Mouse (Mus musculus): Measurements from ENCODE around the gene Tmcc1. TPM values are rescaled to one million over a fixed set of nuclear protein-coding genes. Genes with fewer than 3 reads are reported as not detected.

Tmcc1 gene
- total and polyA plus RNA-seq, 2 experiments from 2014 or later, result 14.0 to 33.9 TPM

DNA sequence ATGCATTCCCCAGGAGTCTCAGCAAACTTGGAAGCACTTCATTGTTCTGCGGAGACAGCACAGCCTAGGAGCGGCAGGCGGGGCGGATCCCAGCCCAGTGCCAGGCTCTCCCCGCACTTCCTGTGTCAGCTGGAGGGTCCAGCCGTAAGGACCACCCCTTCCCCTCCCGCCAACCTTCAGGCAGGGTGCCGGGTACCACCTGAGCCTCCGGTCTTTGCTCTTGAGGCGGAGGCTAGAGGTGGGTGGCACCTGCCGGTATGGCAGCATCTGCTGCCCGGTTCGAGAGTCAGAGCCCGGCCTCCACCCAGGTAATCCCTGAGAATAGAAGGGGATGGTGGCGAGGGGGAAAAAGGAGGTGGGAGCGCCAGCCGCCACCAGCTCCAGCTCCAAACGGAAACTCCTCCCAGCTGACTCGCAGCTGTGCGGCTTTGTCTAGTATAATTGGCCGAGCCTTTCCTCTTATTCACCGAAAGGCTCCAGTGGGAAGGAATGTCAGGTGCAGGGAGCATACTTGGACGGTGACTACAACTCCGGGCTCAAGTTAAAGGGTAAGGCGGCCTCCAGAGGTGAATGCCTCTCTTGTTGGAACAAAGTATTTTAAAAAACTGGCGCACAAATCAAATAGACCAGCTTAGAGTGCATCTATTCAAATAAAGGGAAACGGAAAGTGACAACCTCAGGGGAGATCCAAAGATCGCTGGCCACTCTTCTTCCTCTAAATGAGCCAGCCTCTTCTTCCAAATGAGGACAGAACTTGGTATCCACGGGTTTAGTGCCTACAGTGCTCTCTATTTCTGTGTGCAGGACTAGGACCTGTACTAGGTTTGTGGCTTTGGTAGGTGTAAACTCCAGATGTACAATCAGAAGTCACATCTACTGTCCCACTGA, 85.6 kb downstream of the Tmcc1 start:
- Histone ChIP-seq H3K27me3 (ENCODE audit: insufficient read depth, low read length) (no peaks in the 10 kb centered on the region), H3K36me3 (ENCODE audit: insufficient read depth, low read length) (no peaks in the 10 kb centered on the region), H3K9ac (replicated peaks; ENCODE audit: low read length) (peak overlapping the region; percentile 61), H3K9me3 (ENCODE audit: low read length) (no peaks in the 10 kb centered on the region), H3K4me1 (ENCODE audit: insufficient read depth, low read length) (peaks cover 4% of the 10 kb centered on the region; the same call in 1 of the 2 replicates), H3K4me2 (ENCODE audit: low read depth, low read length) (peak overlapping the region; percentile 95), H3K4me3 (ENCODE audit: low read length) (peak overlapping the region; percentile 64), H3K27ac (peak overlapping the region; percentile 80)
- DNase-seq (ENCODE audit: low spot score) (peak; percentile 68), ATAC-seq (peak; percentile 94)
- TF ChIP-seq CTCF (IDR thresholded peaks at IDR 0.05; ENCODE audit: low read depth), result no peak
- WGBS, result under 1% methylated on average over 29 of the region's 29 CpGs

DNA sequence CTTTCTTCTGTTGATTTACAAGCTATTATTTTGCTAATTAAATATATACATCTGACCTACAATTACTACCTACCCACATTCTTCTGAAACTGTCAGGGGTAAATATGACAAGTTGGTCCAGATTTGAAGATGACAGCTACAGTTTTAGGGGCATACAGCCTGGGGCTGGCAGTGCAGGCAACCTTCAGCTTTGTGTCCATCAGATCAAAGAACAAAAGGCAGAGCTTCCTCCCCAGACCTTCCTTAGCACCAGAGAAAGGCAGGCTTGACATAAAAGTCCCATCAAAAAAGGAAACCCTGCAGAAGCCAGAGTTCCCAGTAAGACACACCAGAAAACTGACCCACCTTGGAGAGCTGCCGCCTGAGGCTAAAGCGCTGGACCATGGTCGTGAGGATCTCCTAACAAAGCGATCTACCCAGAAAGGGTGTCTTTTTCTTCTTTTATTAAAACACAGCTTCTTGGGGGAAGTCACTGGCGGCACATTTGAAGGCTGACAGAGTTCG, 86.3 kb downstream of the Tmcc1 start:
- TF ChIP-seq CTCF (IDR thresholded peaks at IDR 0.05; ENCODE audit: low read depth), result no peak
- Histone ChIP-seq H3K4me2 (ENCODE audit: low read depth, low read length) (peak overlapping the region; percentile 95), H3K4me3 (ENCODE audit: low read length) (peak overlapping the region; percentile 64), H3K27ac (peak overlapping the region; percentile 80), H3K9me3 (ENCODE audit: low read length) (no peaks in the 10 kb centered on the region), H3K9ac (replicated peaks; ENCODE audit: low read length) (peak overlapping the region; percentile 61), H3K4me1 (ENCODE audit: insufficient read depth, low read length) (peaks cover 4% of the 10 kb centered on the region; the same call in 1 of the 2 replicates), H3K27me3 (ENCODE audit: insufficient read depth, low read length) (no peaks in the 10 kb centered on the region), H3K36me3 (ENCODE audit: insufficient read depth, low read length) (no peaks in the 10 kb centered on the region)
- WGBS, result 4% methylated on average over 6 of the region's 6 CpGs
- ATAC-seq (peak; percentile 32; the same call in 1 of the 2 replicates), DNase-seq (ENCODE audit: low spot score) (no peak)

- Histone ChIP-seq H3K4me1 (ENCODE audit: insufficient read depth, low read length) (no peaks in the 10 kb centered on the region), H3K9me3 (ENCODE audit: low read length) (no peaks in the 10 kb centered on the region), H3K9ac (replicated peaks; ENCODE audit: low read length) (no peak overlapping the region), H3K27ac (no peak overlapping the region), H3K4me3 (ENCODE audit: low read length) (no peak overlapping the region), H3K36me3 (ENCODE audit: insufficient read depth, low read length) (no peaks in the 10 kb centered on the region), H3K27me3 (ENCODE audit: insufficient read depth, low read length) (no peaks in the 10 kb centered on the region), H3K4me2 (ENCODE audit: low read depth, low read length) (no peak overlapping the region)
- WGBS, result 97% methylated on average over 2 of the region's 2 CpGs
- TF ChIP-seq CTCF (IDR thresholded peaks at IDR 0.05; ENCODE audit: low read depth), result no peak
- DNase-seq (ENCODE audit: low spot score) (no peak), ATAC-seq (no peak)
These were observed 95.7 kb downstream of the Tmcc1 start for GRCm38 (mm10) chr6:116097579-116097978.

DNA sequence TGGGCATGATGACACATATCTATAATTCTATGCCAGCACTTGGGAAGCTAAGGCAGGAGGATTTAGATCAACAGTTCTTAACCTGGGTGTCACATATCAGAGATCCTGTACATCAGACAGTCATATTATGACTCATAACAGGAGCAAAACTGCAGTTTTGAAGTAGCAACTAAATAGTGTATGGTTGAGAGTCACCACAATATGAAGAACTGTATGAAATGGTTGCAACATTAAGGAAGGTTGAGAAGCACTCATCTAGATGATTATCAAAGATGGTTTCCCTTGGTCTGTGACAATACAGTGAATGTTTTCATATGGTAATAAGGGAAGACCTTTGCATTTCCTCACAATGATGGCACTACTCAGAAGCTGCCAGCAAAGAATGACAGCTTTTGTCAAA, 103.9 kb downstream of the Tmcc1 start:
- ATAC-seq (no peak), DNase-seq (ENCODE audit: low spot score) (no peak)
- no peak overlapping the region for H3K27ac ChIP-seq
- H3K27me3 ChIP-seq (ENCODE audit: insufficient read depth, low read length), result no peaks in the 10 kb centered on the region
- H3K4me3 ChIP-seq (ENCODE audit: low read length), result no peak overlapping the region
- H3K4me2 ChIP-seq (ENCODE audit: low read depth, low read length), result no peak overlapping the region
- H3K9me3 ChIP-seq (ENCODE audit: low read length), result no peaks in the 10 kb centered on the region
- TF ChIP-seq CTCF (IDR thresholded peaks at IDR 0.05; ENCODE audit: low read depth), result no peak
- no peaks in the 10 kb centered on the region for H3K36me3 ChIP-seq (ENCODE audit: insufficient read depth, low read length)
- no peak overlapping the region for H3K9ac ChIP-seq (replicated peaks; ENCODE audit: low read length)
- no peaks in the 10 kb centered on the region for H3K4me1 ChIP-seq (ENCODE audit: insufficient read depth, low read length)

DNA sequence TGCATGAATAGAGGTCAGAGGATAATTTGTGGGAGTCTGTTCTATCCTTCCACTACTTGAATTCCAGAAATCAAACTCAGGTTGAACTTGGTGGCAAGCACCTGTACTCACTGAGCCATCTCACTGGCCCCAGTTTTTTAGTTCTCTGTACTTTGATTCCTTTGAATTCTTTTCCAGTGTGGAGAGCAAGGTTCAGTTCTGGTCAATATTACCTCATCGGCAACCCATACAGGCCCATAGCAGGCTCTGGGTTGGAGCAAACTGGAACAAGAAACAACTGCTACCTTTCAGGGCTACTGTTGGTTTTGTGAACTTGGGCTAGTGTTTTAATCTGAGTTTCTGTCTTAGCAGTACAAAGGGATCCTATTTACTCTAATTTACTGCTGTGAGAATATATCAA, 107.2 kb downstream of the Tmcc1 start:
- no peaks in the 10 kb centered on the region for H3K9me3 ChIP-seq (ENCODE audit: low read length)
- H3K36me3 ChIP-seq (ENCODE audit: insufficient read depth, low read length), result no peaks in the 10 kb centered on the region
- no peaks in the 10 kb centered on the region for H3K4me1 ChIP-seq (ENCODE audit: insufficient read depth, low read length)
- TF ChIP-seq CTCF (IDR thresholded peaks at IDR 0.05; ENCODE audit: low read depth), result no peak
- H3K27me3 ChIP-seq (ENCODE audit: insufficient read depth, low read length), result no peaks in the 10 kb centered on the region
- H3K27ac ChIP-seq, result no peak overlapping the region
- no peak overlapping the region for H3K4me2 ChIP-seq (ENCODE audit: low read depth, low read length)
- DNase-seq (ENCODE audit: low spot score) (no peak), ATAC-seq (no peak)
- H3K4me3 ChIP-seq (ENCODE audit: low read length), result no peak overlapping the region
- WGBS, result 98% methylated on average over 1 of the region's 1 CpGs
- H3K9ac ChIP-seq (replicated peaks; ENCODE audit: low read length), result no peak overlapping the region

DNA sequence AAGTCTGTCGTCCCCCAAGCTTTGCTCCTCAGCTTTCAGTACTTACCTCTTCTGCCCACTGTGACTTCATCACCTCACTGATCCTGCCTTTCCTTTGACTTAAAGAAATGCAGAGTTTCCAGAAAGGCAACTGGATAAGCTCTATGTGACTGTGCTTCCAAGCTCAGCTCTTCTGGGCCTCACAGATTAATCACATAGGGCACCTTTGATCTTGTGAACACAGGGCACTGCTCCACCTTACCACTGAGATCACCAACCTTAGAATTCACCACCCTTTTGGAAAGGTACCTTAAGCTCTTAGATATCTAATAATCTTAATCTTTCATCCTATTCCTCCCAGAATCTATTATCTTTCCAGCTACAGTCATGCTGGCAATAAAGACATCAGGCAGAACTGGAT, 111.0 kb downstream of the Tmcc1 start:
- H3K4me3 ChIP-seq (ENCODE audit: low read length), result no peak overlapping the region
- no peak for TF ChIP-seq CTCF (IDR thresholded peaks at IDR 0.05; ENCODE audit: low read depth)
- WGBS, result 73% methylated on average over 1 of the region's 1 CpGs
- no peaks in the 10 kb centered on the region for H3K27me3 ChIP-seq (ENCODE audit: insufficient read depth, low read length)
- H3K4me2 ChIP-seq (ENCODE audit: low read depth, low read length), result no peak overlapping the region
- H3K9ac ChIP-seq (replicated peaks; ENCODE audit: low read length), result no peak overlapping the region
- no peaks in the 10 kb centered on the region for H3K4me1 ChIP-seq (ENCODE audit: insufficient read depth, low read length)
- no peak overlapping the region for H3K27ac ChIP-seq
- no peak for ATAC-seq
- H3K36me3 ChIP-seq (ENCODE audit: insufficient read depth, low read length), result no peaks in the 10 kb centered on the region
- no peaks in the 10 kb centered on the region for H3K9me3 ChIP-seq (ENCODE audit: low read length)
- DNase-seq (ENCODE audit: low spot score), result no peak

GRCm38 (mm10) chr6:116081375-116081774, 111.9 kb downstream of the Tmcc1 start:
- no peak for DNase-seq (ENCODE audit: low spot score)
- Histone ChIP-seq H3K4me3 (ENCODE audit: low read length) (no peak overlapping the region), H3K9me3 (ENCODE audit: low read length) (no peaks in the 10 kb centered on the region), H3K4me1 (ENCODE audit: insufficient read depth, low read length) (no peaks in the 10 kb centered on the region), H3K27me3 (ENCODE audit: insufficient read depth, low read length) (no peaks in the 10 kb centered on the region), H3K27ac (no peak overlapping the region), H3K9ac (replicated peaks; ENCODE audit: low read length) (no peak overlapping the region), H3K36me3 (ENCODE audit: insufficient read depth, low read length) (no peaks in the 10 kb centered on the region), H3K4me2 (ENCODE audit: low read depth, low read length) (no peak overlapping the region)
- 37% methylated on average over 2 of the region's 2 CpGs for WGBS
- no peak for ATAC-seq
- no peak for TF ChIP-seq CTCF (IDR thresholded peaks at IDR 0.05; ENCODE audit: low read depth)

Measured in hindbrain, postnatal 0 days (tissue).